Mouse (Mus musculus) left cerebral cortex, adult 8-10 months (tissue): ENCODE results near the gene Best1. TPM values are rescaled to one million over a fixed set of nuclear protein-coding genes. Genes with fewer than 3 reads are reported as not detected.
"Not testable (repeated sequence)": the region's sequence is repeated elsewhere in the genome, so short reads cannot be mapped to it uniquely, and the experiment has no call there.

Experiments used
- DNase-seq, 2 experiments: peaks; one replicate each; pipeline ENCODE4 v3.0.0; 2022; ENCODE audit warnings: low spot score in 2 of 2
- total RNA-seq, 4 experiments: library from RNA; stranded (reverse); gene quantifications; 2 replicates each; pipeline ENCODE4 v1.2.4; 2022

The Best1 gene
- total RNA-seq, 4 experiments from 2014 or later, result 1.1 to 2.3 (median 1.2) TPM

DNA sequence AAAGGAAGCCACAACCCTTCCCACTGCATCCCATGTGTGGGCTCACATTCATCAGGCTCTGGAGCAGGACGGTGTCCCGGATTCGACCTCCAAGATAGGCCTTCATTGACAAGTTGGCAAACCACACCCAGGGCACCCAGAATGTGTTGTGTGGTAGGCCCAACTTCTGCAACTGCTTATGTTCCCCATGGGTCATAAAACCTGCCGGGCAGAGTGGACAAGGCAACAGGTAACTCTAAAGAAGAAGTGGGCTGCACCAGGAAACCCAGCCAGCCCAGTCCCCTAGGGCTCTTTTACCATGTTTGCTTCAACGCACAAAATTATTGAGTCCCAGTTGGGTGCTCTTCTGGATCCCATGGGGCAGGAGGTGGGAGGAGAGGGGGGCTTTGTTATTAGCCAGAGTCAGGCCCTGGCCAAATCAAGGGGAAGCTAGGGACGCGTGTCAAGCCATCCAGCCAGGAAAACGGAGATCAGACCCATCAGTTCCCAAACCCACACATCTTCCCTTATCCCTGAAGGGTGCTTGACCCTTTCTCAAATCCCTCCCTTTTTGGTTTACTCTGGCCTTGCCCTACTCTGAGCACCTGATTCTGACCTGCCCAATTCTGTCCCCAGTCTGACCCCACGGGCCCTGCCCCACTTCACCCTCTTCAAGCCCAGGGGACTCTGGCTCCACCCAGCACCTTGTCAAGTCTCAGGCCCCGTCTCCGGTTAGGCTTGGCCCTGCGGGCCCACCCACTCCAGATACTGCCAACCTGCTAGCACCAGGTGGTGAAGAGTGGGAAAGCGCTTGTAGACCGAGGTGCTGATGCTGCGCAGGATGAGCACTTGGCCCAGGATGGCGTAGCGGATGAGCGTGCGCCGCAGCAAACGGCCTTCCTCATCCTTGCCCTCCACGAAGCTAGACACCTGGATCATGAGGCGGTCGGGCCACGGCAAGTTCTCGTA lies 9.1 kb downstream of the Best1 start:
- DNase-seq, result no peak

GRCm38 (mm10) chr19:9991304-9991703 lies 10.1 kb downstream of the Best1 start:
- peak in 1 of 2 experiments; percentile 82 for DNase-seq

GRCm38 (mm10) chr19:9989884-9990256 lies 11.6 kb downstream of the Best1 start:
- DNase-seq, result no peak

- no peak for DNase-seq
Observed at GRCm38 (mm10) chr19:9989171-9989883, 12.1 kb downstream of the Best1 start.

DNA sequence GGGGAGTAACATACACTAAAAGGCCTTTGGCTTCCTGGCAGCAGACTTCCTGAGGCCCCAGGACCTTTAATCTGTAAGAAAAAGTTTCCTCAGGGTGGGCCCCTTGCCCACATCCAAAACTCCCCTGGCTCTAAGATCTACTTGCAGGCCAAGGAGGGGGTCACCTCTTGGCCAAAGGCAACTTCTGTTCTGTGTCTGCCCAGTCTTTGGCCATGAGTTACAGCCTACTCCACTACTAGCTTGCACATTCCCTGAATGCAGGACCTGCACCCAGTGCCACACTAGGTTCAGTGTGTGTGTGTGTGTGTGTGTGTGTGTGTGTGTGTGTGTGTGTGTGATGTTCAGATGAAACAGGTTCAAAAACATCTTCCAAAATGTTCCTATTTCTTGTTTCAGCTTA lies 13.8 kb downstream of the Best1 start:
- no peak for DNase-seq

GRCm38 (mm10) chr19:9987192-9987591 lies 14.2 kb downstream of the Best1 start:
- no peak for DNase-seq

- no peak for DNase-seq
Observed at GRCm38 (mm10) chr19:9985900-9986421, 15.5 kb downstream of the Best1 start.

GRCm38 (mm10) chr19:9985190-9985899 lies 16.1 kb downstream of the Best1 start:
- no peak for DNase-seq

DNA sequence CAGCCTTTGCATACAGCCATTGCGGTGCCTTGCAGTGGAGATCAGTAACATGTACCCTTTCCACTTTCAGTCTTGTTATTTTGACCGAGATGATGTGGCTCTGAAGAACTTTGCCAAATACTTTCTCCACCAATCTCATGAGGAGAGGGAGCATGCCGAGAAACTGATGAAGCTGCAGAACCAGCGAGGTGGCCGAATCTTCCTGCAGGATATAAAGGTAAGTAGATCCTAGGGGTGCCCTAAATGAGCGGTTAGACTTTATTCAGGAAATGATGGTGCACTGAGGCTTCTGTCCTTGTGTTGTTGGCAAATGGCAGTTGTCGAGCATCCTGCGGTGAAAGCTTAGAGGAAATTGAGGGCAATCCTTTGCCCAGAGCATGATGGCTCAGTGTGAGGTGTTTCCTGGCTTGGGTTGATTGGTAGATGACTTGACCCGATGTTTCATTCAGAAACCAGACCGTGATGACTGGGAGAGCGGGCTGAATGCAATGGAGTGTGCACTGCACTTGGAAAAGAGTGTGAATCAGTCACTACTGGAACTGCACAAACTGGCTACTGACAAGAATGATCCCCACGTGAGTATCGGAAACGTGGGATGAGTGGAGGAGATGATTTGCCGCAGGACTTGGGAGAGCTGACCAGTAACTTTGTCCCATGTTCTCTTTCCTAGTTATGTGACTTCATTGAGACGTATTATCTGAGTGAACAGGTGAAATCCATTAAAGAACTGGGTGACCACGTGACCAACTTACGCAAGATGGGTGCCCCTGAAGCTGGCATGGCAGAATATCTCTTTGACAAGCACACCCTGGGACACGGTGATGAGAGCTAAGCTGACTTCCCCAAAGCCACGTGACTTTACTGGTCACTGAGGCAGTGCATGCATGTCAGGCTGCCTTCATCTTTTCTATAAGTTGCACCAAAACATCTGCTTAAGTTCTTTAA lies 17.1 kb downstream of the Best1 start:
- DNase-seq, result no peak

DNA sequence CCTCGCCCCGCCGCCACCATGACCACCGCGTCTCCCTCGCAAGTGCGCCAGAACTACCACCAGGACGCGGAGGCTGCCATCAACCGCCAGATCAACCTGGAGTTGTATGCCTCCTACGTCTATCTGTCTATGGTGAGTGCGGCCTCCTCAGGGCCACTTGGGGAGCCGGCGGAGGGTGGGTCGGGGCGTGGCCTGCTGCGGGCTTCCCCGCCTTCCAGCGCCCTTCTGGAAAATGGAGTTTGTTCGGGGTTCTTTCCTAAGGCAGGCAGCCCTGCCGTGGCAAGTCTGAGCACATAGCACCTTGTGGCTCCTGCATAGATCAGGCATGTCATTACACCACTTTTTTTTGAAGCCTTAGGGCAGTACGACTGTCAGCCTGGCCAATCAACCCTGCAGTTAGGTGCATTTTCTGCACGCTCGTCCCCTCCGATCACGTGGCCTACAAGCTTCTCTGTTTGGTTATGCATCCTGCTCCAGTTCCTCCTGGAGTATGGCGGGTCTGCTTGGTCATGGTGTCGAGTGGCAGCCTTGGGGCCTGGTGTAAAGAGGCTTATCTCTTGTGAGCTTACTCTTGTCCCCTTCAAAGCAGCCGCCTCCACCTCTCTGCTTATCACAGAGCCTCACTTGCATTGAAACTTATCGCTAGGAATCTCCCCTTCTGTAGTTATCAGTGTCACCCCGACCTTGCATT lies 18.4 kb downstream of the Best1 start:
- DNase-seq, result peak; percentile 51 to 62

- peak; percentile 95 to 97 for DNase-seq
Observed at GRCm38 (mm10) chr19:9982151-9982851, 19.1 kb downstream of the Best1 start.

- DNase-seq, result no peak
Observed at GRCm38 (mm10) chr19:9981621-9982020, 19.8 kb downstream of the Best1 start.

- DNase-seq, result no peak
Observed at GRCm38 (mm10) chr19:9980258-9980657, 21.2 kb downstream of the Best1 start, which contains the start of gene Fth1. Fth1 (plus strand) TSS chr19:9980598.

GRCm38 (mm10) chr19:9979156-9979555 lies 22.3 kb downstream of the Best1 start:
- DNase-seq, result no peak

- peak in 1 of 2 experiments; percentile 77 for DNase-seq
Observed at GRCm38 (mm10) chr19:9978431-9978951, 22.9 kb downstream of the Best1 start.

DNA sequence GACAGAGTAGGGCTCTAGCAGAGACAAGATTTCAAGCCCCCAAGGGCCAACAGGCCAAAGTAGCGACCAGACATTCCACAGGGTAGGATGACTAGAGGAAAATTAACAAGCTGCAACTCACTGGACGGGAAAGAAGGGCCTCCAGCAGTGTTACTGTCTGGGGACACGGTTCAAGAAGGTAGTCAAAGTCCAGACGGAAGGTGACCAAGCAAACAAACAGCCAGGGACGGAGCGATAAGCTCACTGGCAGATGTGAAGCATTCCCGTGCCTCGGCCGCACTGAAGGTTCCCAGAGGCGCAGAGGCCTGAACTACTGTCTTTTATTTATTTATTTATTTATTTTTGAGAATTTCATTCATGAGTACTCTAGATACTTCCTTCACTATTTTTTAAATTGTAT lies 24.3 kb downstream of the Best1 start:
- DNase-seq, result no peak

DNA sequence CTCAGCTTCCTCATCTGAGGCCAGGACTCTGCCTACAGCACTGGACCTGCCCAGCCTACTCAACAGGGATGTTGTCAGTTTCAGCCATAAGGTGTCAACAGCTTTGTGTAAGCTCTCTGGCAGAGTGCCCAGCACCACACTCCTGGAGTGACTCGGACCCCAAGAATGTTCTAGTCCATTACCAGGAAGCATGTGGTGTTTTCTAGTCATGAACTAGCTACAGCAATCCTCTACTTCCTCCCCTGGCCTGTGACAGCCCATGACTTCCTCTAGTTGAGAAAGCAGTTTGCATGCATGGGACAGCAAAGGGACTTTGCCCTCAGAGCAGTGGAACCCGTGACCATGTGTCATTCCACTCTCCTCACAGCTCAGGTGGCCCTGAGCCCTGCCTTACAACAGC lies 26.6 kb downstream of the Best1 start:
- DNase-seq, result not testable (repeated sequence)

DNA sequence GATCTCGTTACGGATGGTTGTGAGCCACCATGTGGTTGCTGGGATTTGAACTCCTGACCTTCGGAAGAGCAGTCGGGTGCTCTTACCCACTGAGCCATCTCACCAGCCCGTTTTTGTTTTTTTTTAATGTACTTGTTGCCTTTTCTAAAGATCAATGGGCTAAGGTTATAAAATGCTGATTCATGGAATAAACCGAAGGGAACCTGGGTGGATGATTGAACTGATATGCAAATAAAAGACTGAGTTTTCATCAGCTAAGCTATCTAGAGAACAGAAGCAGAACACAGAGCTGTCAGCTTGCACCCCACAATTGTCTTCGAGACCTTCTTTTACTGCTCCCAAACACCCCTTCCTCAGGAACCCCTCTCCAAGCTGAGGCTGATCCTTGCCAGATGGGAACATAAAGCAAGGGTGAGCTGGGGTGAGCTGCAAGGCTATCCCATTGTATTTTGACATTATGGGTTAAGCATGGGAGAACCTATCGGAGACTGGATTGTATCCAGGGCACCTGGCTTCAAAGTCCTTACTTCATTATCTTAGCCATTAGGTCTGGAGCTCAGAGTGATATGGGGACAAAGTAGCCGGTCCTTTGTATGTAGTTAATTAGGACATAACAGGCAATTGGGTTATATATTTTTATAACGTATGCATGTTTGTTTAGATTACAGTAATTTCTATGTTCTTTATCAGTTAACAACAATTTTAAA lies 33.2 kb downstream of the Best1 start:
- no peak for DNase-seq
